Mouse (Mus musculus) megakaryocyte, embryonic 14.5 days (primary cell): Measurements from ENCODE around the gene Col6a6.

Source experiments
- FLI1 ChIP-seq: IDR thresholded peaks from 2 replicates; pipeline ENCODE4 v1.6.1; 2012; ENCODE audit warnings: low read length, inconsistent platforms, mixed read lengths
- GATA1 ChIP-seq: IDR thresholded peaks from 3 replicates; pipeline ENCODE4 v1.6.1; 2012; ENCODE audit warnings: mixed read lengths, low read length, inconsistent platforms, borderline replicate concordance

- no peak for TF ChIP-seq GATA1
- TF ChIP-seq FLI1 = no peak
Measured at GRCm38 (mm10) chr9:105719851-105720395, 108.0 kb downstream of the Col6a6 start.
